Mouse (Mus musculus): ENCODE data around the gene 2900011O08Rik. TPM values are rescaled to one million over a fixed set of nuclear protein-coding genes. Genes with fewer than 3 reads are reported as not detected.
"Not testable (repeated sequence)": the region's sequence is repeated elsewhere in the genome, so short reads cannot be mapped to it uniquely, and the experiment has no call there.

2900011O08Rik gene
- total and polyA plus RNA-seq, 3 experiments: 0.21 TPM; not detected in 2

- no peaks in the 10 kb centered on the region for H3K4me1 ChIP-seq (ENCODE audit: control insufficient read depth, insufficient read depth, low read length)
- H3K27ac ChIP-seq: no peak overlapping the region
- DNase-seq: no peak
- intact Hi-C loops (cut with DNase I): no loop called here
- H3K4me3 ChIP-seq: no peak overlapping the region
- H3K36me3 ChIP-seq (ENCODE audit: control insufficient read depth, insufficient read depth, low read length): no peaks in the 10 kb centered on the region
- no peak overlapping the region for H3K9ac ChIP-seq (ENCODE audit: low read depth, low read length)
- no peak for TF ChIP-seq CTCF (IDR thresholded peaks at IDR 0.05)
- TF ChIP-seq POLR2A (IDR thresholded peaks at IDR 0.05; ENCODE audit: insufficient read depth, low read depth, low read length): no peak
- no peak for TF ChIP-seq EP300 (IDR thresholded peaks at IDR 0.05; ENCODE audit: insufficient read depth, low read depth, low read length)
- H3K79me2 ChIP-seq (replicated peaks; ENCODE audit: control insufficient read depth, insufficient read depth, low read length): no peaks in the 10 kb centered on the region
- WGBS: 45% methylated on average over 1 of the region's 1 CpGs
- no peaks in the 10 kb centered on the region for H3K27me3 ChIP-seq (ENCODE audit: control insufficient read depth, insufficient read depth, low read length)
Observed at GRCm38 (mm10) chr16:14055271-14055670, 68.9 kb downstream of the 2900011O08Rik start.

DNA sequence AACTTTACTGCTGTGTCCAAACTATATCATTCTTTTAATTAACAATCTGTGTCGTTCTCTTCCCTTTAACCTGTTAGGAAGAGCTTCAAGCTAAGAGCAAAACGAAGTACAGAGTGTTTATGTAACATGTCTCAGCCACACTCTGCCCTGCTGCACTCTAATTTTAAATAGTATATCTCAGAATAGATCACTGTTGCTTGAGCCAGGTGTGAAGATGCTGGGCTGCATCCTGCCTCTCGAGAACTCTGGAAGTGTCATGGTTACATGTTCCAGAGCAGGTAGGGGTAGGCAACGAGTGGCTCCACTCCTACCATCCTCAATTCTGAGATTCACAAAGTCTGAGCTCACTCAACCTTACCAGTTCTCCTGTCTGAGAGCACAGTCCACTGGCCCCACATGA lies 70.3 kb downstream of the 2900011O08Rik start:
- 62% methylated on average over 4 of the region's 4 CpGs for WGBS
- no peaks in the 10 kb centered on the region for H3K27me3 ChIP-seq (ENCODE audit: control insufficient read depth, insufficient read depth, low read length)
- DNase-seq: no peak
- H3K9ac ChIP-seq (ENCODE audit: low read depth, low read length): no peak overlapping the region
- no peak overlapping the region for H3K4me3 ChIP-seq
- no peaks in the 10 kb centered on the region for H3K4me1 ChIP-seq (ENCODE audit: control insufficient read depth, insufficient read depth, low read length)
- intact Hi-C loops (cut with DNase I): no loop called here
- no peaks in the 10 kb centered on the region for H3K79me2 ChIP-seq (replicated peaks; ENCODE audit: control insufficient read depth, insufficient read depth, low read length)
- no peak for TF ChIP-seq EP300 (IDR thresholded peaks at IDR 0.05; ENCODE audit: insufficient read depth, low read depth, low read length)
- H3K27ac ChIP-seq: no peak overlapping the region
- no peaks in the 10 kb centered on the region for H3K36me3 ChIP-seq (ENCODE audit: control insufficient read depth, insufficient read depth, low read length)

GRCm38 (mm10) chr16:14058541-14058940 lies 72.1 kb downstream of the 2900011O08Rik start:
- H3K27me3 ChIP-seq (ENCODE audit: control insufficient read depth, insufficient read depth, low read length): no peaks in the 10 kb centered on the region
- H3K27ac ChIP-seq: no peak overlapping the region
- TF ChIP-seq EP300 (IDR thresholded peaks at IDR 0.05; ENCODE audit: insufficient read depth, low read depth, low read length) (no peak), POLR2A (IDR thresholded peaks at IDR 0.05; ENCODE audit: insufficient read depth, low read depth, low read length) (no peak), CTCF (IDR thresholded peaks at IDR 0.05) (no peak)
- WGBS: 38% methylated on average over 1 of the region's 1 CpGs
- intact Hi-C loops (cut with DNase I): no loop called here
- DNase-seq: no peak
- H3K4me1 ChIP-seq (ENCODE audit: control insufficient read depth, insufficient read depth, low read length): no peaks in the 10 kb centered on the region
- no peaks in the 10 kb centered on the region for H3K36me3 ChIP-seq (ENCODE audit: control insufficient read depth, insufficient read depth, low read length)
- H3K79me2 ChIP-seq (replicated peaks; ENCODE audit: control insufficient read depth, insufficient read depth, low read length): no peaks in the 10 kb centered on the region
- no peak overlapping the region for H3K9ac ChIP-seq (ENCODE audit: low read depth, low read length)
- H3K4me3 ChIP-seq: no peak overlapping the region

DNA sequence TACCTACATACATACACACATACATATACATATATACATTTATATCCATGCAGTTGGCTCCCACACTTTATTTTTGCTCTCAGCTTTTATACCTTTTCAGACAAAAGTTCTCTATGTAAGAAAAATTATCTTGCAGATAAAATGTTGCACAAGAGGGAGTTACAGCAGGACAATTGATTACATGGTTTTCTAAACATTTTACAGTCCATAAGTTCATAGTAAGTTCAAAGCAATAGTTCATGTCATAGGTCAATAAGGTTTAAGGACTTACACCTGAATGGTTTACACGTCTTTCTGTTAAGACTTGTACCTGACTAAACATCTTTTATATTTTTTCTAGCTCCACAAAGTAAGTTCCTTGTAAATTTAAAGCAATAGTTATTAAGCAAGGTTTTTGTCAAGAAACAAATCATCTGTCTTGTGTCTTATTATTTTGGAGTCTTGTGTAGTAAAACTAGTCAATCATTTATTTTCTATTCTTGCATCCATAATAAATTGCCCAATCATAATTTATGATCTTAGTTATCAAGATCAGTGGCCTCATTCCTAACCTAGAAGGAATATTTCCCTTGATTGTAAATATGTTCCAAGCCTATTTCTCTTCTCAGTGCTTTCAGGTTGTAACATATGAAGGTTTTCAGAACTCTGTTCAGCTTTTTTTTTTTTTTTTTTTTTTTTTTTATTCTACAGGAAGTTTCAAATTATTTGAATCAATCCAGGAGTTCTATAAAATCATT lies 72.9 kb downstream of the 2900011O08Rik start:
- no peak for DNase-seq
- no peak overlapping the region for H3K27ac ChIP-seq
- intact Hi-C loops (cut with DNase I): no loop called here
- H3K36me3 ChIP-seq (ENCODE audit: control insufficient read depth, insufficient read depth, low read length): no peaks in the 10 kb centered on the region
- no peaks in the 10 kb centered on the region for H3K27me3 ChIP-seq (ENCODE audit: control insufficient read depth, insufficient read depth, low read length)
- no peak overlapping the region for H3K9ac ChIP-seq (ENCODE audit: low read depth, low read length)
- 55% methylated on average over 1 of the region's 1 CpGs for WGBS
- TF ChIP-seq EP300 (IDR thresholded peaks at IDR 0.05; ENCODE audit: insufficient read depth, low read depth, low read length): no peak
- no peak for TF ChIP-seq POLR2A (IDR thresholded peaks at IDR 0.05; ENCODE audit: insufficient read depth, low read depth, low read length)
- no peak for TF ChIP-seq CTCF (IDR thresholded peaks at IDR 0.05)
- H3K79me2 ChIP-seq (replicated peaks; ENCODE audit: control insufficient read depth, insufficient read depth, low read length): no peaks in the 10 kb centered on the region
- no peaks in the 10 kb centered on the region for H3K4me1 ChIP-seq (ENCODE audit: control insufficient read depth, insufficient read depth, low read length)
- no peak overlapping the region for H3K4me3 ChIP-seq

DNA sequence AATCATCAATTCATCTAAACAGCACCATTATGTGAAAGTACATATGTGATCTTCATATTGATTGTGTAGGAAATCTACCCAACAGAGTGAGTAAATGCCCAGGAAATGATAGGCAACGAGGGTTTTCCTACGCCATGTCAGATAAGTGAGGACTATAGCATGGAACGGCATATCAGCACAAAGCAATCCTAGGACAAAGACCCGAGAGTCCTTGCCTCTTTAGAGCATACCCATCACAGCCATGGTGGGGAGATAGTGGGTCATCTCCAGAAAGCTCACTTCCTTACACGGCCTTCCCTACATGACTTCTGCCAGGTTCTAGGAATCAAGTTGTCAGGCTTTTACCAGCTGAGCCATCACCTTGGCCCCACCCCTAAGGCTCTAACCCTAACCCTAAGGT lies 73.5 kb downstream of the 2900011O08Rik start:
- intact Hi-C loops (cut with DNase I): no loop called here

DNA sequence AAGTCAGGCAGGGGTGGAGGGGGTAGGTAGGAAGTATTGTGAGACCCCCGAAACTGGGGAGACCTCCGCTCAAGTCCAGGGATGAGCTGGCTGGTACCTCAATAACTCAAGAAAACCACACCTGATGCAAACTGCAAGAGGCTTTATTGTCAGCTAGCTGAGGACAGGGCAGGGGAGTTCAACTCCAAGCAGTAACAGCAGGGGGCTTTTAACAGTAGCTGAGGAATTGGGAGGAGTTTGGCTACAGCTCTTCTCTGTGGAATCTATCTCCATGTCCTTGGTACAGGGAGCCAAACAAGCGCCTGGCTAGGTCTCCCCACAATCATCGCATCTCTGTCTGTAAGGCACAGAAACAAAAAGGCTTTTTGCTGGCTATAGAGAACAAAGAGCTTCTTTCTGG lies 80.2 kb downstream of the 2900011O08Rik start:
- H3K27ac ChIP-seq; H3K27me3 ChIP-seq (ENCODE audit: control insufficient read depth, insufficient read depth, low read length); intact Hi-C loops (cut with DNase I); H3K9ac ChIP-seq (ENCODE audit: low read depth, low read length); H3K36me3 ChIP-seq (ENCODE audit: control insufficient read depth, insufficient read depth, low read length); H3K4me1 ChIP-seq (ENCODE audit: control insufficient read depth, insufficient read depth, low read length); H3K4me3 ChIP-seq; H3K79me2 ChIP-seq (replicated peaks; ENCODE audit: control insufficient read depth, insufficient read depth, low read length); DNase-seq: not testable (repeated sequence)
- 79% methylated on average over 4 of the region's 4 CpGs for WGBS

More for the DNA sequence above, 73.5 kb downstream of the 2900011O08Rik start:
- no peaks in the 10 kb centered on the region for H3K4me1 ChIP-seq (ENCODE audit: control insufficient read depth, insufficient read depth, low read length)
- H3K79me2 ChIP-seq (replicated peaks; ENCODE audit: control insufficient read depth, insufficient read depth, low read length): no peaks in the 10 kb centered on the region
- no peak overlapping the region for H3K27ac ChIP-seq
- TF ChIP-seq CTCF (IDR thresholded peaks at IDR 0.05) (no peak), POLR2A (IDR thresholded peaks at IDR 0.05; ENCODE audit: insufficient read depth, low read depth, low read length) (no peak), EP300 (IDR thresholded peaks at IDR 0.05; ENCODE audit: insufficient read depth, low read depth, low read length) (no peak)
- no peak for DNase-seq
- no peak overlapping the region for H3K9ac ChIP-seq (ENCODE audit: low read depth, low read length)
- 53% methylated on average over 5 of the region's 5 CpGs for WGBS
- no peaks in the 10 kb centered on the region for H3K36me3 ChIP-seq (ENCODE audit: control insufficient read depth, insufficient read depth, low read length)
- H3K4me3 ChIP-seq: no peak overlapping the region
- no peaks in the 10 kb centered on the region for H3K27me3 ChIP-seq (ENCODE audit: control insufficient read depth, insufficient read depth, low read length)

DNA sequence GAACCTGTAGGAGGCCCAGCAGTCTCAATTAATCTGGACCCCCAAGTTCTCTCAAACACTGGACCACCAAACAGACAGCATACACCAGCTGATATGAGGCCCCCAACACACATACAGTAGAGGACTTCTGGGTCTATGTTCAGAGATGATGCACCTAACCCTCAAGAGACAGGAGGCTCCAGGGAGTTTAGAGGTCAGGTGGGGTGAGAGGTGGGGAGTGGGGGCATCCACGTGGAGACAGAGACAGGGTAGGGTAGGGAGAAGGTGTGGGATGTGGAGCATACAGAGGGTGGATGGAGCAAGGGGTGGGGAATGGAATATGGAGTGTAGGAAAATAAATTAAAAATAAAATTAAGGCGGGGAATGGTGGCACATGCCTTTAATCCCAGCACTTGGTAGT lies 82.3 kb downstream of the 2900011O08Rik start:
- H3K36me3 ChIP-seq (ENCODE audit: control insufficient read depth, insufficient read depth, low read length); H3K79me2 ChIP-seq (replicated peaks; ENCODE audit: control insufficient read depth, insufficient read depth, low read length); H3K27ac ChIP-seq; H3K4me1 ChIP-seq (ENCODE audit: control insufficient read depth, insufficient read depth, low read length); H3K4me3 ChIP-seq; H3K27me3 ChIP-seq (ENCODE audit: control insufficient read depth, insufficient read depth, low read length); H3K9ac ChIP-seq (ENCODE audit: low read depth, low read length); DNase-seq; intact Hi-C loops (cut with DNase I): not testable (repeated sequence)
- 69% methylated on average over 2 of the region's 2 CpGs for WGBS
